Mouse (Mus musculus): ENCODE measurements around the gene Camkmt. TPM values are rescaled to one million over a fixed set of nuclear protein-coding genes. Genes with fewer than 3 reads are reported as not detected.

Gene Camkmt
- total and polyA plus RNA-seq, 3 experiments = 1.6 to 5.9 TPM; not detected in 1

DNA sequence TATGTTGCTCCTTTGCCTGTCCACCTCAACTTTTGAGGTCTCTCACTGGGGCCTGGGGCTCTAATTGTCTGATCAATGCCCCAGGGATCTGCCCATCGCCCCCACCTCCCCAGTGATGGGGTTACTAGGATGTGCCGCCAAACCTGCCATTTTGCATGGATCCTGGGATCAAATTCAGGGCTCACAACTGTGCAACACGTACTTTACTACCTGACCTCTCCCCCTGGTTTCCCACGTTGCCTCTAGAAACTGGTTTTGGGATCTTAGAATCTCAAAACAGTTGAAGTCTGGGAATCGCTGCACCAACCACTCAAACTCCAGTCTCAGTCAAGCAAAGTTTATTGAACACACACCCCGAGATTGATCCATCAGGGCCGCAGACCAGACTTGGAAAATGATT, 32.1 kb upstream of the Camkmt start:
- no peak for DNase-seq (ENCODE audit: low read depth, low spot score)
- H3K9me3 ChIP-seq (replicated peaks; ENCODE audit: insufficient read depth, low read length) = no peaks in the 10 kb centered on the region
- no peaks in the 10 kb centered on the region for H3K36me3 ChIP-seq (ENCODE audit: control insufficient read depth in 1 of 2, insufficient read depth in 2 of 2, low read length in 2 of 2)
- H3K27me3 ChIP-seq (ENCODE audit: control insufficient read depth in 1 of 2, insufficient read depth in 2 of 2, low read length in 2 of 2) = no peaks in the 10 kb centered on the region
- H3K9ac ChIP-seq (ENCODE audit: control insufficient read depth, low read depth, low read length, poor library complexity, severe bottlenecking) = no peak overlapping the region
- no peak for TF ChIP-seq SMC3 (IDR thresholded peaks at IDR 0.05; ENCODE audit: low read depth, low read length)
- no peak for TF ChIP-seq UBTF (IDR thresholded peaks at IDR 0.05; ENCODE audit: borderline replicate concordance, insufficient read depth, low read depth, low read length)
- TF ChIP-seq MYB (IDR thresholded peaks at IDR 0.05; ENCODE audit: low read depth, low read length) = no peak
- H3K27ac ChIP-seq (ENCODE audit: control insufficient read depth, low read depth, low read length) = no peak overlapping the region
- H3K79me2 ChIP-seq (ENCODE audit: control insufficient read depth, insufficient read depth, low read length, poor library complexity) = no peaks in the 10 kb centered on the region
- no peak overlapping the region for H3K4me3 ChIP-seq (ENCODE audit: control insufficient read depth in 1 of 2, insufficient read depth in 1 of 2, low read depth in 2 of 2, low read length in 2 of 2)
- H3K4me1 ChIP-seq (ENCODE audit: control insufficient read depth in 1 of 2, insufficient read depth in 2 of 2, low read length in 2 of 2) = no peaks in the 10 kb centered on the region

DNA sequence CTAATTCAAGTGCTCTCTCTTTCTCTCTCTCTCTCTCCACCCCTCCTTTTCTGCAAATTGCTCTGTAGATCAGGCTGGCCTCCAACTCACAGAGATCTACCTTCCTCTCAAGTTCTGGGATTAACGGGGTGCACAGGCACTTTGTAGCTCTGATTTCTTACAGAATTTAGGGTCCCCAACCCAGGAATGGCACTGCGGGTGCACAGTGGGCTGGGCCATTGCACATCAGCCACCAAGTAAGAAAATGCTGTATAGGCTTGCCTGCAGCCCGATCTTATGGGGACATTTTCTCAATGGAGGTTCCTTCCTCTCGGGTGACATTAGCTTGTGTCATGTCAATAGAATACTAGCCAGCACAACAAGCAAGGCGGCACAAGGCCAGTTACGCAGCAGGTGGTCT, 31.2 kb upstream of the Camkmt start:
- Histone ChIP-seq H3K36me3 (ENCODE audit: control insufficient read depth in 1 of 2, insufficient read depth in 2 of 2, low read length in 2 of 2) (no peaks in the 10 kb centered on the region), H3K9ac (ENCODE audit: control insufficient read depth, low read depth, low read length, poor library complexity, severe bottlenecking) (no peak overlapping the region), H3K9me3 (replicated peaks; ENCODE audit: insufficient read depth, low read length) (no peaks in the 10 kb centered on the region), H3K79me2 (ENCODE audit: control insufficient read depth, insufficient read depth, low read length, poor library complexity) (no peaks in the 10 kb centered on the region), H3K27me3 (ENCODE audit: control insufficient read depth in 1 of 2, insufficient read depth in 2 of 2, low read length in 2 of 2) (no peaks in the 10 kb centered on the region), H3K4me3 (ENCODE audit: control insufficient read depth in 1 of 2, insufficient read depth in 1 of 2, low read depth in 2 of 2, low read length in 2 of 2) (no peak overlapping the region), H3K27ac (ENCODE audit: control insufficient read depth, low read depth, low read length) (no peak overlapping the region), H3K4me1 (ENCODE audit: control insufficient read depth in 1 of 2, insufficient read depth in 2 of 2, low read length in 2 of 2) (no peaks in the 10 kb centered on the region)
- TF ChIP-seq TBP (IDR thresholded peaks at IDR 0.05; ENCODE audit: low read depth, low read length) (no peak), TCF12 (IDR thresholded peaks at IDR 0.05; ENCODE audit: low read depth, low read length) (no peak), MAZ (IDR thresholded peaks at IDR 0.05; ENCODE audit: low read depth, low read length) (no peak), CHD1 (IDR thresholded peaks at IDR 0.05; ENCODE audit: low read depth, low read length) (no peak), ZNF384 (IDR thresholded peaks at IDR 0.05; ENCODE audit: low read depth, low read length) (no peak), POLR2AphosphoS2 (IDR thresholded peaks at IDR 0.05; ENCODE audit: low read length) (no peak), MAFK (IDR thresholded peaks at IDR 0.05; ENCODE audit: borderline replicate concordance, low read depth, low read length) (no peak)
- DNase-seq (ENCODE audit: low read depth, low spot score) = no peak

- H3K4me1 ChIP-seq (ENCODE audit: control insufficient read depth in 1 of 2, insufficient read depth in 2 of 2, low read length in 2 of 2) = no peaks in the 10 kb centered on the region
- H3K9me3 ChIP-seq (replicated peaks; ENCODE audit: insufficient read depth, low read length) = no peaks in the 10 kb centered on the region
- no peaks in the 10 kb centered on the region for H3K79me2 ChIP-seq (ENCODE audit: control insufficient read depth, insufficient read depth, low read length, poor library complexity)
- DNase-seq (ENCODE audit: low read depth, low spot score) = no peak
- TF ChIP-seq NELFE (IDR thresholded peaks at IDR 0.05; ENCODE audit: low read depth, low read length) (no peak), USF1 (IDR thresholded peaks at IDR 0.05; ENCODE audit: low read depth, low read length) (no peak), RCOR1 (IDR thresholded peaks at IDR 0.05; ENCODE audit: low read depth, low read length) (no peak), TCF12 (IDR thresholded peaks at IDR 0.05; ENCODE audit: low read depth, low read length) (no peak), ZC3H11A (IDR thresholded peaks at IDR 0.05; ENCODE audit: low read depth, low read length) (no peak), ZKSCAN1 (IDR thresholded peaks at IDR 0.05; ENCODE audit: low read depth, low read length) (no peak), MAFK (IDR thresholded peaks at IDR 0.05; ENCODE audit: borderline replicate concordance, low read depth, low read length) (no peak), SIN3A (IDR thresholded peaks at IDR 0.05; ENCODE audit: low read length) (no peak), BHLHE40 (IDR thresholded peaks at IDR 0.05; ENCODE audit: borderline replicate concordance, low read depth, low read length) (no peak), MAX (IDR thresholded peaks at IDR 0.05; ENCODE audit: low read length) (no peak), CHD2 (IDR thresholded peaks at IDR 0.05; ENCODE audit: low read length) (no peak), TBP (IDR thresholded peaks at IDR 0.05; ENCODE audit: low read depth, low read length) (no peak), HCFC1 (IDR thresholded peaks at IDR 0.05; ENCODE audit: low read depth, low read length) (no peak), ZNF384 (IDR thresholded peaks at IDR 0.05; ENCODE audit: low read depth, low read length) (no peak), CTCF (IDR thresholded peaks at IDR 0.05 in 2 of 3, conservative IDR thresholded peaks at IDR 0.05 in 1 of 3; ENCODE audit: control insufficient read depth in 1 of 3, insufficient read depth in 1 of 3, low read depth in 2 of 3, low read length in 3 of 3, poor library complexity in 1 of 3, severe bottlenecking in 1 of 3) (no peak)
- H3K27ac ChIP-seq (ENCODE audit: control insufficient read depth, low read depth, low read length) = no peak overlapping the region
- no peak overlapping the region for H3K4me3 ChIP-seq (ENCODE audit: control insufficient read depth in 1 of 2, insufficient read depth in 1 of 2, low read depth in 2 of 2, low read length in 2 of 2)
- no peak overlapping the region for H3K9ac ChIP-seq (ENCODE audit: control insufficient read depth, low read depth, low read length, poor library complexity, severe bottlenecking)
- no peaks in the 10 kb centered on the region for H3K27me3 ChIP-seq (ENCODE audit: control insufficient read depth in 1 of 2, insufficient read depth in 2 of 2, low read length in 2 of 2)
- no peaks in the 10 kb centered on the region; a peak in 1 of 4 replicates for H3K36me3 ChIP-seq (ENCODE audit: control insufficient read depth in 1 of 2, insufficient read depth in 2 of 2, low read length in 2 of 2)
These were observed 26.8 kb upstream of the Camkmt start for GRCm38 (mm10) chr17:85063560-85063959.
